Comparison of ENCODE assay signal across 8 mouse cellular contexts in the genomic region with DNA sequence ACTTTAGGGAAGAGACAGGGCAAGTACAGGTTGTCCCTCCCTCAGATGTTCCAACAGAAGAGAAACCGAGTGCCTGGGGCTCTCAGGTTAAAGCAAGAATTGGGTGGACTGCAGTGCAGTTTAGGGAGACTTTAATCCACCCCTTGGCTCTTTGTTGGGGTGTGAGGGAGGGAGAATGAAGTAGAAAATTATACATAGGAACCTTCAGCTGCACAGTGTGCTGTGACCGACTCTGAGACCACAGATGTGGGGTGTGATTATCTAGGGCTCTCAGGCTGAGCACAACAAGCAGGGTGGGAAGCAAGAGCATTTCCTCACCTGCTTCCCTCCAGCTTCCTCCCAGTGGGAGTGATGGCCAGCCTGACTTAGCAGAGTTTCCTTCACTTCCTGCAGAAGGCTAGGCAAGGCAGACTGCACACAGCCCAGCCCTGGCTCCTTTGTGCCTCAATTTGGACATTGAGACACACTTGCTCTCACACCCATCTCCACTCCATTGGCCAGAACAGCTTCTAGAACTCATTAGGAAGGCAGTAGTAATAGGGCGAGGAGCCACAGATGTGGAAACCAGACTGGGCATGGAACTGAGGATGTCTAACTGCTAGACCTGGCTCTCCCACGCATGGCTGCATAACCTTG. TPM values are rescaled to one million over a fixed set of nuclear protein-coding genes. Genes with fewer than 3 reads are reported as not detected.
DNase-seq lines count a peak whose midpoint lies in the region; ATAC-seq lines count a peak whose summit lies in the region.

No protein-coding gene starts in this region.

- no peak overlapping the region for H3K4me3 ChIP-seq in heart, embryonic 11.5 days (ENCODE audit: low read depth, low read length)
- no peak overlapping the region for H3K4me3 ChIP-seq in embryonic facial prominence, embryonic 10.5 days

- H3K9ac ChIP-seq in heart, embryonic 11.5 days (ENCODE audit: low read depth, low read length), result no peak overlapping the region

- H3K4me1 ChIP-seq in heart, embryonic 11.5 days (ENCODE audit: control insufficient read depth, insufficient read depth, low read length), result peaks cover 27% of the 10 kb centered on the region
- H3K4me1 ChIP-seq in embryonic facial prominence, embryonic 10.5 days, result peaks cover 49% of the 10 kb centered on the region

- H3K36me3 ChIP-seq in heart, embryonic 11.5 days (ENCODE audit: control insufficient read depth, insufficient read depth, low read length), result peaks cover 4% of the 10 kb centered on the region; the same call in 1 of the 2 replicates
- peaks cover 2% of the 10 kb centered on the region for H3K36me3 ChIP-seq in embryonic facial prominence, embryonic 10.5 days (replicated peaks)

- no peak overlapping the region for H3K4me2 ChIP-seq in heart, embryonic 11.5 days

- H3K27me3 ChIP-seq in heart, embryonic 11.5 days (ENCODE audit: control insufficient read depth, insufficient read depth, low read length), result no peaks in the 10 kb centered on the region
- no peaks in the 10 kb centered on the region for H3K27me3 ChIP-seq in embryonic facial prominence, embryonic 10.5 days (replicated peaks; ENCODE audit: low read depth, poor library complexity, severe bottlenecking)

- no peak for ATAC-seq in heart, embryonic 11.5 days (replicated peaks; ENCODE audit: insufficient number of reproducible peaks, low FRiP score, low TSS enrichment)
- ATAC-seq in megakaryocyte progenitor cell, adult 5-6 weeks (replicated peaks; ENCODE audit: poor library complexity), result peak; percentile 12
- no peak for ATAC-seq in cerebellum, adult (ENCODE audit: insufficient number of reproducible peaks, low FRiP score, low TSS enrichment)

- H3K9me3 ChIP-seq in heart, embryonic 11.5 days (replicated peaks; ENCODE audit: control insufficient read depth, low read length), result no peaks in the 10 kb centered on the region
- no peaks in the 10 kb centered on the region for H3K9me3 ChIP-seq in embryonic facial prominence, embryonic 10.5 days

- DNase-seq in heart, adult 11 months, result peak; percentile 98
- DNase-seq in embryonic facial prominence, embryonic 10.5 days (ENCODE audit: low spot score), result no peak
- DNase-seq in heart, postnatal 4 days, result peak; percentile 49
- DNase-seq in spleen, adult 12 weeks (ENCODE audit: low spot score), result no peak
- no peak for DNase-seq in ovary, postnatal 36 days (ENCODE audit: low spot score)

- 74% methylated on average over 4 of the region's 4 CpGs for WGBS in heart, embryonic 11.5 days (ENCODE audit: insufficient replicate concordance)
- 84% methylated on average over 4 of the region's 4 CpGs for WGBS in embryonic facial prominence, embryonic 10.5 days

- no peak overlapping the region for H3K27ac ChIP-seq in heart, embryonic 11.5 days (ENCODE audit: low read depth, low read length)
- peak overlapping the region; percentile 57 for H3K27ac ChIP-seq in embryonic facial prominence, embryonic 10.5 days (replicated peaks)

RNA-seq across cellular contexts. Expression of a gene that starts 25.7 kb away (rescaled TPM):
- 29.2 and 37.1 TPM in 2 replicates for polyA plus RNA-seq in heart, embryonic 11.5 days (2014; fragmentation: Nextera tagmentation; extraction: Ambion mirVana)
- 12.4 and 12.5 TPM in 2 replicates for polyA plus RNA-seq in embryonic facial prominence, embryonic 10.5 days (2016; fragmentation: Nextera tagmentation; extraction: Ambion mirVana)
- 10 to 100 TPM; 43.4 to 44.3 TPM for total RNA-seq in heart, postnatal 4 days (2021)
- 13.6 and 13.8 TPM in 2 replicates for total RNA-seq in megakaryocyte progenitor cell, adult 5-6 weeks (2015)
- 14.0 and 18.4 TPM in 2 replicates for total RNA-seq in megakaryocyte progenitor cell, adult 5-6 weeks (2017)

RNA-seq across cellular contexts. Expression of a gene that starts 30.7 kb away (rescaled TPM):
- polyA plus RNA-seq in heart, embryonic 11.5 days (2014; fragmentation: Nextera tagmentation; extraction: Ambion mirVana), result 0.17 and 0.59 TPM in 2 replicates
- polyA plus RNA-seq in embryonic facial prominence, embryonic 10.5 days (2016; fragmentation: Nextera tagmentation; extraction: Ambion mirVana), result 0.22 and 0.28 TPM in 2 replicates
- total RNA-seq in heart, postnatal 4 days (2021), result under 1 TPM; 0.32 to 0.33 TPM
- total RNA-seq in megakaryocyte progenitor cell, adult 5-6 weeks (2015), result 0.37 TPM in 1 of 2 replicates, not detected in the other
- total RNA-seq in megakaryocyte progenitor cell, adult 5-6 weeks (2017), result not detected in 2 replicates

RNA-seq across cellular contexts. Expression of a gene that starts 43.8 kb away (rescaled TPM):
- 1.1 TPM in 2 replicates for polyA plus RNA-seq in heart, embryonic 11.5 days (2014; fragmentation: Nextera tagmentation; extraction: Ambion mirVana)
- polyA plus RNA-seq in embryonic facial prominence, embryonic 10.5 days (2016; fragmentation: Nextera tagmentation; extraction: Ambion mirVana), result 1.7 and 2.1 TPM in 2 replicates
- total RNA-seq in heart, postnatal 4 days (2021), result 1 to 10 TPM; 1.7 to 3.4 TPM
- 2.1 and 3.8 TPM in 2 replicates for total RNA-seq in megakaryocyte progenitor cell, adult 5-6 weeks (2015)
- 0.95 and 1.7 TPM in 2 replicates for total RNA-seq in megakaryocyte progenitor cell, adult 5-6 weeks (2017)

RNA-seq across cellular contexts. Expression of a gene that starts 46.4 kb away (rescaled TPM):
- 225 and 231 TPM in 2 replicates for polyA plus RNA-seq in heart, embryonic 11.5 days (2014; fragmentation: Nextera tagmentation; extraction: Ambion mirVana)
- polyA plus RNA-seq in embryonic facial prominence, embryonic 10.5 days (2016; fragmentation: Nextera tagmentation; extraction: Ambion mirVana), result 108 and 109 TPM in 2 replicates
- 100 to 1,000 TPM; 198 to 211 TPM for total RNA-seq in heart, postnatal 4 days (2021)
- 29.8 and 32.4 TPM in 2 replicates for total RNA-seq in megakaryocyte progenitor cell, adult 5-6 weeks (2015)
- 11.2 and 21.6 TPM in 2 replicates for total RNA-seq in megakaryocyte progenitor cell, adult 5-6 weeks (2017)

RNA-seq across cellular contexts. Expression of a gene that starts 46.6 kb away (rescaled TPM):
- 173 and 193 TPM in 2 replicates for polyA plus RNA-seq in heart, embryonic 11.5 days (2014; fragmentation: Nextera tagmentation; extraction: Ambion mirVana)
- 259 and 262 TPM in 2 replicates for polyA plus RNA-seq in embryonic facial prominence, embryonic 10.5 days (2016; fragmentation: Nextera tagmentation; extraction: Ambion mirVana)
- 100 to 1,000 TPM; 103 to 105 TPM for total RNA-seq in heart, postnatal 4 days (2021)
- total RNA-seq in megakaryocyte progenitor cell, adult 5-6 weeks (2015), result 45.3 and 49.7 TPM in 2 replicates
- 98.1 and 104 TPM in 2 replicates for total RNA-seq in megakaryocyte progenitor cell, adult 5-6 weeks (2017)

Comparison
In these comparisons a context has a peak if more than half of its experiments do, and no peak if none do; other contexts are left out.
1. DNase-seq: peak in heart, adult 11 months (single experiment) and heart, postnatal 4 days (single experiment); none in embryonic facial prominence, embryonic 10.5 days (single experiment), spleen, adult 12 weeks (single experiment) and ovary, postnatal 36 days (single experiment).